Mouse (Mus musculus) left cerebral cortex, adult 18-20 months (tissue): ENCODE data around the gene Dhrs9. TPM values are rescaled to one million over a fixed set of nuclear protein-coding genes. Genes with fewer than 3 reads are reported as not detected.

ENCODE experiments used
- DNase-seq, 2 experiments: peaks; one replicate each; pipeline ENCODE4 v3.0.0; 2021 to 2022; ENCODE audit warnings: low spot score in 2 of 2, mixed read lengths in 1 of 2
- total RNA-seq, 2 experiments: library from RNA; stranded (reverse); gene quantifications; 2 replicates each; pipeline ENCODE4 v1.2.3; 2021

The Dhrs9 gene
- total RNA-seq, 2 experiments from 2014 or later, result 0.12 to 0.21 TPM

DNA sequence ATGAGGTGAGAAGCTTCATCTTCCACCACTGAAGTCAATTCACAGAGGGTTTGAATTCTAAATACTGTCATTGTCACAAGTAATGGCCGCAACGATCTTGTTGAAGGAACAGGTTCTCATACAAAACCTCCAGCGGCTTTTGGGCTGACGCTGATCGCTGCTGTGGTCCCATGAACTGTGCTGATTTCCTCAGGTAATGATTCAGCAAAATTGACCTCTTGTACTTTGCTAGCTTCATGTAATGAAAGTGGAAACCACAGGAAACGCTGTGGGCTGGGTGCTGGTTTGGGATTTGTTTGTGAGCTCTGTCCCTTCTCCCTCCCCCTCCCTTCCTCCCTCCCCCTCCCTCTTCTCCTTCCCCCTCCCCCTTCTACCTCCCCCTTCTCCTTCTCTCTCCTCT lies 34.8 kb downstream of the Dhrs9 start:
- no peak for DNase-seq

DNA sequence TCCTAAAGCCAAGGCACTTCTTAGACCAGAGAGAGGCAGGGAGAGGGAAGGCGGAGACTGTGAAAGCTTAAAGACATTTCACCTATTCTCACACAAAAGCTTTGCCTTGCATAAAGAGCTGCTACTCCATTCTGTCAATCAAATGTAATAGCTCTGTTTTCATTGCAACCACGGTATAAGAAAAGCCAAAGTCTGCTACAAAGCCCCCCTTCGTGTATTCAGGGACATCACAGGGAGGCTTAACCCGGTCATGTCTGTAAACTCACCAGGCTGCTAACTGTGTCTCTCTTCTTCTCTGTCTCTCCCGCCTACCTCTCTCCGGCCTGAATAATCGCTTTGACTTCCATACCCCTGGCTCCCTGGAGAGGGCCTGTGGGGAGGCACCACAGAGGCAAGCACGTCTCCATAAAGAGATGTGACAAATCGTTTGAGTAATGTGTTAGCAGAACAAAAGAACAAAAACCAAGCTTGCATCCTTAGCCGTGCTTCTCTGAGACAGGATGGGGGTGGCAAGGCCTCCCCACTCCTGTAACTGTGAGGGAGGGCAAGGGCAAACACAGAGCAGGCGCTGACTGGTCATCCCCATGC lies 38.1 kb downstream of the Dhrs9 start:
- no peak for DNase-seq

DNA sequence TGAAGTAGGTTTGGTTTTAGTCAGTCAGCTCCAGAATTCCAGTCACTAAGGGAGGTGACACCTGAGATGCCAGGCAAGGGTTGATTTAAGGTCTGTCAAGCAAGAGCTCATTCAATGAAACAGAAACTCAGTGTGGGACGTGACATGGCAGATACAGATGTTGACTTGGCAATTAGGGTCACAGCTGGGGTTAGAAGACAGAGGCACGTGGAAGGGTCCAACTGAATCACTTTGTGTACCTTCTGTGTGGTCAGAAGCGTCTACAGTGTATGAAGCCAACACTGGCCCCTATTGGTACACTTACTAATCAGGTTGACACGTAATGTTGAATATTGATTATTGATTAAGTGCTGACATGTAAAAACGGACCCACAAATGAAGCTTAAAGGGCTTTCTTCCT lies 44.6 kb downstream of the Dhrs9 start:
- no peak for DNase-seq

DNA sequence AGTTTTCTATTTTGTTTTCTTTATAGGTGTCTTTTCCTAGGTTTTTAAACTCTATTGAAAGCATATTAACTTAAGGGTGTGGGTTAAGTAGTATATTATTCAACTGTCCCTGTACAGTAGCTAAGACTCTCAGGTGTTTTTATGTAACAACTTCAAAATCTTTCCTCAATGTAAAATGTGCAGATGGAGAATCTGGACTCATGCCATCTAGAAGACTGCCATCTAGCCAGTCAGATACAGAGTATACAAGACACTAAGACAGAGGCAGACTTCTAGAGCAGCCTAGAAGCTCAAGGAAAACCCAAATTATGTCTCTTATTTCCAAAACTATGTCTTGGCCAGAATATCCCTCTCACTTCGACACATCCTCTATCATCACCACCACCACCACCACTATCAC lies 45.8 kb downstream of the Dhrs9 start:
- DNase-seq, result no peak

DNA sequence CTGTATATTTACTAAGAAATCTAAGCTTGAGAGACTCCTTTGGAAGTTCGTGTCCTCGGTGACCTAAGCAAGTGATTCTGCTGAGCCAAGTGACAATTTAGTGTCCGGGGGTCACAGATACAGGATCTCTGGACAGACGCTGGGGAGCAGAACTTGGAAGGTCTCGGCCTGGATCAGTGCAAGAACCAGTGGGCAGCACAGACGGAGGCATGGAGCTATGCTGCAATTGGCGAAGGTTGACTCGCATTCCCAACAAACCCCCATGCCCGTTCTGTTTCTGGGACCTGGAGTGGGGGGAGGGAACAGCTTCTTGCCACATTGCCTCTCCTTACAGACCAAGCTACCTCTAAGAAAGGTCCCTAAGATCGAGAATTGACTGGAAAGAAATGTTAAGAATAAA lies 46.9 kb downstream of the Dhrs9 start:
- no peak for DNase-seq

DNA sequence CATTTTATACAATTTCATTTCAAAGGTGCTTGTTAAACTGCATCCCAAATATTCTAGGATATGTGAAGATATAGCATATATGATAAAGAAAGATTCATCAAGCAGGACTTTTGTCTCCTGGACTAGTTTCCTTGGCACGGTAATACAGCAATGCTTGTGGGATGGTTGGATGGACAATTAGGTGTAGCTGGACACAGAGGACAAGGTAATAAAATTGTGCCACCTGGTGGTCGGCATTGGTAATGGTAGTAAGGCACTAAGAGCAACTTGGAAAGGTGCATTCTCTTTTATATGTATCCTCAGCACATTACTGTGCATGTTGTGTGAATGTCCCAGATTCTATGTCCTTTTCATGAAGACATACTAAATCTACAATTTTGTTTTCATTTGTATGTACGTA lies 47.9 kb downstream of the Dhrs9 start:
- DNase-seq, result peak; percentile 65 to 82

DNA sequence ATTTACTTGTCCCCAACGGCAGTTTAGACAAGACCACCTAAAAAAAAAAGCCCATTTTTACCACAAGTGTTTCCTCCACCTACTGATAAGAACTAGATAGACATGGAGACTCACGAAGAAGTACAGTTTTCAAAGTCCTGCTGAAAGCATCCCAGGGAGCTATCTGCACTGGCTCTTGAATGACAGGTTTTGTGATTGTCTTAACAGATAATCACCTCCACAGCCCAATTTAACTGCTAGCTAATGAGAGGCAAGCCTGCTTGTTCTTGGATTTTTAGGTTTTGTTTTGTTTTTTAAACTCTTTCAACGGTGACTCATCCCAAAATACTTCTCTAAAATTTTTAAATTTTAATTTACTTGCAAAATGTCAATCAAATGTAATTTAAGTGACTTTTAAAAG lies 61.4 kb downstream of the Dhrs9 start:
- no peak for DNase-seq

DNA sequence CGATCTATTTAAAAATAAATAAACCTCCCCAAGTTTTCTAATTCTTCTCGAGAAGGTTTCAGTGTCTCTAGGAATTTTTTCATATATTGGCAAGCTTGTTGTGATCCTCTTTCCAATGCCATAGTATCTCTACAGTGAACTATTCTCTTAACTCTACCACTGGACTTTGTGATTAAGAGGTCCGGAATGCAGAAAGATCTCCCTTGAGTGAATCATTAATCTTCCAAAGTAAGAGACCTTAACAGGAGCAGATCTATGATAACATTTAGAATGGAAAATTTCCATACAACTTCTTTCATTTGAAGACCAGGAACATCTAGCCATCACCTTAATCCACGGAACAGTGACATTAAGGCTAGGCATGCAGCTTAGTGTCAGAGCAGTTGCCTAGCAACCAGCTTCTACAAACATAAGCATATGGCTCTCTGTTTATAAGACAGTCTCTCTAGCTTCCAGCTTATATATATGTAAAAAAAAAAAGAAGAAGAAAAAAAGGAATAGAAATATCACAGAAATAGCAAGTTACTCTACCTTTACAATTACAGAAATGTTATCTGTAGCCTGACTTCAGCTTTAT lies 65.7 kb downstream of the Dhrs9 start:
- peak in 1 of 2 experiments; percentile 6 for DNase-seq

DNA sequence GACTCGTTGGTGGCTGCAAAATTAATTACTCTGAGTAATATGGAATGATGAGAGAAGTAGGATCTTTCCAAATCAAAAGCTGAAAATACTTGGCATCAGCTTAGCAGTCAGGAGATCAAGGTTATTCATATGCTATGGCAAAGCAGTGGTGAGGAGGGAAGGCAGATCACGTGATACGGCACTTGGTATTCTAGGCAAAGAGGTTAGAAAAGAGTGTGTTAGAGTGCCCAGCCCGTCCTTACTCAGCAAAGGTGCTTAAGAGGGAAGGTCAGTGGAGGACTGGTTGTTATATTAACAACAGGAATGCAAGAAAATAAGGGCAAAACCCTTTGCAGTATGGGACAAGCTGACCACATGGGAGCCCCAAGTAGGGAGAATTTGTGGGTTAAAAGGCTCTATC lies 68.3 kb downstream of the Dhrs9 start:
- DNase-seq, result no peak

DNA sequence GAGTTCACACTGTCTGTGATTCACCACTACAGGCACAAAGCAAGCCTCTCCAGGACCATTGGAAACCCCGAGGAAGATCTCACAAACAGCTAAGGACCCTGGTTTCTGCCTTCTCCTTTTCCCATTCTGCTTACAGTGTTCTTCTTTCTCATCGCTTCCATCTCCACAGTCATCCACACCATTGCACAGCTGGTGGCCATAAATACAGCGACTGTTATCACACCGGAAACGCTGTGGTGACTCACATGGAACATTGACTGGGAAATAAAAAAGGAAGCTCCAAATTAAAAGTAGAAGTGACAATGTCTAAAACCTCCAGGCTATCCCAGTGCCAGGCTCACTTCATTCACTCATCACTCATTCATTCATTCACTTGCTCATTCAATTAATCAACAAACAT lies 70.9 kb downstream of the Dhrs9 start:
- no peak for DNase-seq

Other genes with a start within 250 kb of the Dhrs9 start
- gene Nostrin, start 244.6 kb upstream of the Dhrs9 start, total RNA-seq, result 1 to 10 TPM; 5.0 TPM
- under 1 TPM; 0.81 to 0.91 TPM for gene Spc25, start 174.3 kb upstream of the Dhrs9 start, total RNA-seq
- gene G6pc2, start 169.4 kb upstream of the Dhrs9 start, total RNA-seq, result not detected
- gene Abcb11, start 37.8 kb upstream of the Dhrs9 start, total RNA-seq, result not detected
- gene Lrp2, start 205.6 kb downstream of the Dhrs9 start, total RNA-seq, result under 1 TPM; 0.02 to 0.12 TPM